Comparison of ENCODE assay signal across 27 mouse cellular contexts in genomic region chr14:60763746-60764145, GRCm38 (mm10). TPM values are rescaled to one million over a fixed set of nuclear protein-coding genes. Genes with fewer than 3 reads are reported as not detected.
A peak's percentile ranks its signal among the peaks of the same experiment; 100 is the strongest.
DNase-seq lines count a peak whose midpoint lies in the region; ATAC-seq lines count a peak whose summit lies in the region.
"Had no signal": no experiment of that assay in that cellular context is flagged by ENCODE, and none has a peak within 500 bp of the region (broad histone marks: within the 10 kb centered on the region; RNA-seq: fewer than 3 reads in every experiment).

No protein-coding gene starts in this region.

- H3K27me3 ChIP-seq in kidney, embryonic 15.5 days: no peaks in the 10 kb centered on the region
- no peaks in the 10 kb centered on the region for H3K27me3 ChIP-seq in heart, embryonic 15.5 days
- H3K27me3 ChIP-seq: embryonic facial prominence, embryonic 13.5 days; forebrain, embryonic 12.5 days; hindbrain, embryonic 13.5 days; limb, embryonic 13.5 days; liver, embryonic 12.5 days; midbrain, embryonic 12.5 days had no signal

- H3K9me3 ChIP-seq in kidney, embryonic 15.5 days (replicated peaks): no peaks in the 10 kb centered on the region
- no peaks in the 10 kb centered on the region for H3K9me3 ChIP-seq in heart, embryonic 15.5 days (replicated peaks)
- H3K9me3 ChIP-seq: embryonic facial prominence, embryonic 13.5 days; forebrain, embryonic 12.5 days; hindbrain, embryonic 13.5 days; limb, embryonic 13.5 days; liver, embryonic 12.5 days; midbrain, embryonic 12.5 days had no signal

- ATAC-seq in kidney, embryonic 15.5 days (replicated peaks; ENCODE audit: low FRiP score): no peak
- no peak for ATAC-seq in heart, embryonic 15.5 days (replicated peaks; ENCODE audit: insufficient number of reproducible peaks, insufficient read depth, low FRiP score, low read depth)
- ATAC-seq: liver, embryonic 12.5 days had no signal

- H3K36me3 ChIP-seq in kidney, embryonic 15.5 days: peaks cover 46% of the 10 kb centered on the region
- H3K36me3 ChIP-seq in heart, embryonic 15.5 days: peaks cover 30% of the 10 kb centered on the region

- peaks cover 23% of the 10 kb centered on the region for H3K4me1 ChIP-seq in kidney, embryonic 15.5 days
- peaks cover 32% of the 10 kb centered on the region for H3K4me1 ChIP-seq in heart, embryonic 15.5 days (replicated peaks)
- H3K4me1 ChIP-seq: liver, embryonic 12.5 days had no signal

- no peak overlapping the region for H3K9ac ChIP-seq in kidney, embryonic 15.5 days
- no peak overlapping the region for H3K9ac ChIP-seq in heart, embryonic 15.5 days
- H3K9ac ChIP-seq: embryonic facial prominence, embryonic 13.5 days; forebrain, embryonic 12.5 days; hindbrain, embryonic 13.5 days; limb, embryonic 13.5 days; liver, embryonic 12.5 days; midbrain, embryonic 12.5 days had no signal

- peak; percentile 52 for DNase-seq in gastrocnemius, postnatal 25 days
- DNase-seq in gastrocnemius, postnatal 14 days: no peak
- no peak for DNase-seq in kidney, postnatal 25 days
- DNase-seq in skeletal muscle tissue, adult 2 months (ENCODE audit: low read depth, low spot score): peak; percentile 40
- no peak for DNase-seq in kidney, postnatal 4 days
- no peak for DNase-seq in spleen, postnatal 14 days (ENCODE audit: low spot score in 2 of 2)
- DNase-seq: adrenal gland, postnatal 36 days; cerebellum, adult 18-20 months; cerebellum, postnatal 14 days; embryo, embryonic 11 days; kidney, adult 8-10 months; kidney, postnatal 14 days; lung, adult 18-20 months; lung, postnatal 10 days; right cerebral cortex, postnatal 14 days; spleen, adult 18-20 months; thymus, postnatal 25 days had no signal

- H3K4me3 ChIP-seq in kidney, embryonic 15.5 days (replicated peaks): no peak overlapping the region
- no peak overlapping the region for H3K4me3 ChIP-seq in heart, embryonic 15.5 days
- H3K4me3 ChIP-seq: embryonic facial prominence, embryonic 13.5 days; erythroblast, embryonic 14.5 days; forebrain, embryonic 12.5 days; hindbrain, embryonic 13.5 days; limb, embryonic 13.5 days; liver, embryonic 12.5 days; midbrain, embryonic 12.5 days had no signal

- intact Hi-C loops in gastrocnemius, postnatal 14 days (cut with DNase I; ENCODE audit: low total_unique reads): loop anchor here (10.0 kb wide), 1 partner anchor 239 kb away; no protein-coding TSS in a partner anchor

- 0 out of 2 replicates have a peak overlapping the region, but pooled peaks have one; percentile 41 for H3K27ac ChIP-seq in kidney, embryonic 15.5 days
- H3K27ac ChIP-seq in heart, embryonic 15.5 days: peak overlapping the region; percentile 55; the same call in 1 of the 2 replicates
- H3K27ac ChIP-seq: embryonic facial prominence, embryonic 13.5 days; hindbrain, embryonic 13.5 days; limb, embryonic 13.5 days; liver, embryonic 12.5 days; midbrain, embryonic 12.5 days had no signal

- WGBS in kidney, embryonic 15.5 days: 80% methylated on average over 5 of the region's 5 CpGs
- WGBS in heart, embryonic 15.5 days: 70% methylated on average over 5 of the region's 5 CpGs

- H3K4me2 ChIP-seq in kidney, embryonic 15.5 days: no peak overlapping the region
- H3K4me2 ChIP-seq in heart, embryonic 15.5 days: no peak overlapping the region
- H3K4me2 ChIP-seq: embryonic facial prominence, embryonic 13.5 days; forebrain, embryonic 12.5 days; hindbrain, embryonic 13.5 days; limb, embryonic 13.5 days; liver, embryonic 12.5 days; midbrain, embryonic 12.5 days had no signal

RNA-seq across cellular contexts. Expression of gene C1qtnf9, which starts 4.2 kb away (rescaled TPM):
- total RNA-seq in gastrocnemius, postnatal 25 days (2021): 10 to 100 TPM; 19.2 to 23.5 TPM
- total RNA-seq in gastrocnemius, postnatal 14 days (2021): 10 to 100 TPM; 32.0 to 41.9 TPM
- polyA plus RNA-seq in kidney, embryonic 15.5 days (2015; fragmentation: Nextera tagmentation; extraction: Ambion mirVana): 0.48 and 0.57 TPM in 2 replicates
- polyA plus RNA-seq in heart, embryonic 15.5 days (2015; fragmentation: Nextera tagmentation; extraction: Ambion mirVana): 2.3 and 2.4 TPM in 2 replicates
- polyA plus RNA-seq: neural tube, embryonic 11.5 days had no signal

RNA-seq across cellular contexts. Expression of gene Mipep, which starts 20.6 kb away (rescaled TPM):
- total RNA-seq in gastrocnemius, postnatal 25 days (2021): 10 to 100 TPM; 30.4 to 31.2 TPM
- total RNA-seq in gastrocnemius, postnatal 14 days (2021): 10 to 100 TPM; 26.2 to 28.4 TPM
- polyA plus RNA-seq in kidney, embryonic 15.5 days (2015; fragmentation: Nextera tagmentation; extraction: Ambion mirVana): 22.5 and 24.2 TPM in 2 replicates
- 29.2 TPM in 2 replicates for polyA plus RNA-seq in heart, embryonic 15.5 days (2015; fragmentation: Nextera tagmentation; extraction: Ambion mirVana)

Comparison
In these comparisons a context has a peak if more than half of its experiments do, and no peak if none do; other contexts are left out.
1. DNase-seq: peak in gastrocnemius, postnatal 25 days (single experiment) and skeletal muscle tissue, adult 2 months (single experiment); none in gastrocnemius, postnatal 14 days (single experiment), kidney, postnatal 25 days (0 of 2), kidney, postnatal 4 days (0 of 2) and spleen, postnatal 14 days (0 of 2).